Mouse (Mus musculus): Measurements from ENCODE around the gene Mast1. TPM values are rescaled to one million over a fixed set of nuclear protein-coding genes. Genes with fewer than 3 reads are reported as not detected.

The Mast1 gene
- total and polyA plus RNA-seq, 3 experiments: 0.16 to 0.27 TPM; not detected in 1

DNA sequence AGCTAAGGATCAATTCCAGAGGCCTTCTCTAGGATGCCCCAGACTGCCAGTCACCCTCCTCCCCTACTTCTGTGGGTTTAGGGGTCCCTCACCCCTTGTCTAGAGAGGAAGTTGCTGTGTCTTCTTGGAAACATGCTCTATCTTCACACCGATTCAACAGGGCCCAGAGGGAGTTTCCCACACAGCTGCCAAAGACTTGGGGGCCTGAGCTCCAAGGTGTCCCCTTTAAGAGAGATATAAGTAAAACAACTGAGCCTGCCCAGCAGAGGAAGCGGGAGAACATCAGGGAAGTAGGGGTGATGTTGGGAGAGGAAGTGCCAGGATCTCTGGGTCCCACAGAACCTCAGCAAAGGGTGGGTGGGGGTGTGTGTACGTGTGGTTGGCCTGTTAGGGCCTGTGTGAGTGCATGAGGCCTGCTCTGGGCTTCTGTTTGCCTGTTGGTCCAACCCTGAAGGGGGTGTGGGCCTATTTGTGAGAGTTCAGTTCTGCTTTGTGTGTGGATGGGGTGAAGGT is 45.4 kb upstream of the Mast1 start:
- H3K9me3 ChIP-seq (replicated peaks): no peaks in the 10 kb centered on the region
- H3K36me3 ChIP-seq (replicated peaks): no peaks in the 10 kb centered on the region
- ATAC-seq (ENCODE audit: extremely low read depth, insufficient number of reproducible peaks, low FRiP score, poor library complexity, severe bottlenecking) (no peak), DNase-seq (ENCODE audit: low spot score) (no peak)
- TF ChIP-seq GATA1 (IDR thresholded peaks at IDR 0.05; ENCODE audit: borderline replicate concordance, low read length) (no peak), CTCF (IDR thresholded peaks at IDR 0.05; ENCODE audit: low read depth, low read length) (no peak), TAL1 (conservative IDR thresholded peaks at IDR 0.05; ENCODE audit: low read depth, low read length) (no peak), POLR2AphosphoS5 (IDR thresholded peaks at IDR 0.05; ENCODE audit: insufficient replicate concordance, low read depth, low read length) (no peak), GATA2 (IDR thresholded peaks at IDR 0.05; ENCODE audit: borderline replicate concordance, low read depth, low read length) (no peak)
- peak overlapping the region; percentile 25; the same call in 1 of the 2 replicates for H3K4me3 ChIP-seq (ENCODE audit: low read depth, low read length)
- no peaks in the 10 kb centered on the region for H3K27me3 ChIP-seq (ENCODE audit: insufficient read depth, low read length)
- H3K4me1 ChIP-seq (ENCODE audit: insufficient read depth, low read depth, low read length): peaks cover 95% of the 10 kb centered on the region

DNA sequence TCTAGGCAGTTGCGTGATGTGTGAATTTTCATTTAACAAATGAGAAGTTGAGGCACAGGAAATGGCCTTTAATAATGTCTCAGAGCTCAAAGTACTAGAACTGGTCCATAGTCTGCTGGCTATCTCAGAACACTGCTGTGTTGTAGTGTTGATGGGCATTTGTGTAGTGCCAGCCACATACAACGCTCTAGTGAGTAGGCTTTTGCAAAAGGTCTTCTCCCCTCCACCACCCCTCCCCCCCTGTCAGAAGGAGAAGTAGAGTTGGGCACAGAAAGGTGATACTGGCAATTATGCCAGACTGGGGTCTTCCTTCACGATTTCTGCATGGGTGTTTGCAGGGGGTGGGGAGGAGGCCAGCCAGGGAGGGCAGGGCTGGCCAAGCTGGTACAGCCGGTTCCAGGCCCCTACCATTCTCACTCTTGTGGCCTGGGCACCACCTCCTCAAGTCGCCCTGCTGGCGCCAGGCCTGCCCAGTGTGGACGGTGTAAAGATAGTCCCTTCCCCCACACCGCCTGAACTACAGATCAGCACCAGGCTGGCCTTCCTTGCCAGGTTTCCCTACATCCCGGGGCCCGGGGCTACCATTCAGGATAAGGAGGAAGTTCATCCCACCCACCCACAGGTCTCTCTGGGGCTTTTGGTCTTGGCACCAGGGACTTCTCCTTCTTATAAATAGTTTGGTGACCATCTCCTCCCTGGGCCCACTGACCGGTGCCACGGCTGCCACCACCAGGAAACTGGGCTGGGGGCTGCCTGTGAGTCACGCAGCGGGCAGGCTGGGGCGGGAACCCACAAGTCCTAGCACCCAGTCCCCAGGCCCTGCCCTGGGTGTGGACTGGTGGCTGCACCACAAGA is 44.7 kb upstream of the Mast1 start:
- DNase-seq (ENCODE audit: low spot score) (peak; percentile 21), ATAC-seq (ENCODE audit: extremely low read depth, insufficient number of reproducible peaks, low FRiP score, poor library complexity, severe bottlenecking) (no peak)
- H3K36me3 ChIP-seq (replicated peaks): peaks cover 4% of the 10 kb centered on the region
- H3K9me3 ChIP-seq (replicated peaks): no peaks in the 10 kb centered on the region
- TF ChIP-seq TAL1 (conservative IDR thresholded peaks at IDR 0.05; ENCODE audit: low read depth, low read length): no peak
- no peaks in the 10 kb centered on the region for H3K27me3 ChIP-seq (ENCODE audit: insufficient read depth, low read length)
- peak overlapping the region; percentile 25; the same call in 1 of the 2 replicates for H3K4me3 ChIP-seq (ENCODE audit: low read depth, low read length)
- H3K4me1 ChIP-seq (ENCODE audit: insufficient read depth, low read depth, low read length): peaks cover 95% of the 10 kb centered on the region

DNA sequence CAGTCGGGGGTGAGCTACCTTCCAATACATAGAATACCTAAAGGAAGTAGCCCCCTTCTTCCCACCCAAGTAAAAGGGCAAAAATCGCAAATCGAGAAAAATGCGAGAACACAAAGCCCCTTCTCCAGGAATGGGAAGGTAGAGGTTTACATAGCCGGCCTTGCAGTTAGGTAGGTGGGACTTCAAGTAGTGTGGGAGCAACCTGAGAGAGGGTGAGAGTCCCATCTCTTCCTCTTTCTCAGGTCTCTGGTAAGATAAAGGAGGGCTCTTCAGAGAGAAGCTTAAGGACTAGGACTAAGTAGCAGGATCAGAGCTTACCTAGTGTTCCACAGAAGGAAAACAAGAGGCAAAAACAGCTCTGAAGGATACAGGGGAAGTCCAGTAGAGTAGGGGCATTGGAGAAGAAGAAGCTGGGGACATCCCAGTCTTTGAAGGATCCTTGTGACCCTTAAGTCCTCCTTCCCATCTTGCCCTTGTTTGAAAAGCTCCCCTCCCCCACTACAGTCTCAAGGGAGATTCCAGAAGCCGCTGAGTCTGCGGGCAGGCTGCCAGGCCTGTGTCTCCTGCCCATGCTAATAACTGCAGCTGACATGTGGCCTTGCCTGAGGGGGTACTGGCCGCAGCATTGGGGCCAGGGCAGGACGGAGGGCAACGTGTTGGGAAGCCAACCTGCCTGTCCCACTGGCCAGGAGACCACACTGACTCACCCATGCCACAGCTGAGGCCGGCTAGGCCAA is 43.6 kb upstream of the Mast1 start:
- TF ChIP-seq GATA1 (IDR thresholded peaks at IDR 0.05; ENCODE audit: borderline replicate concordance, low read length) (no peak), GATA2 (IDR thresholded peaks at IDR 0.05; ENCODE audit: borderline replicate concordance, low read depth, low read length) (no peak), POLR2AphosphoS5 (IDR thresholded peaks at IDR 0.05; ENCODE audit: insufficient replicate concordance, low read depth, low read length) (no peak), TAL1 (conservative IDR thresholded peaks at IDR 0.05; ENCODE audit: low read depth, low read length) (no peak), CTCF (IDR thresholded peaks at IDR 0.05; ENCODE audit: low read depth, low read length) (no peak)
- ATAC-seq (ENCODE audit: extremely low read depth, insufficient number of reproducible peaks, low FRiP score, poor library complexity, severe bottlenecking) (no peak), DNase-seq (ENCODE audit: low spot score) (no peak)
- peak overlapping the region; percentile 87; the same call in 1 of the 2 replicates for H3K4me3 ChIP-seq (ENCODE audit: low read depth, low read length)
- H3K9me3 ChIP-seq (replicated peaks): no peaks in the 10 kb centered on the region
- H3K36me3 ChIP-seq (replicated peaks): peaks cover 4% of the 10 kb centered on the region
- peaks cover 88% of the 10 kb centered on the region for H3K4me1 ChIP-seq (ENCODE audit: insufficient read depth, low read depth, low read length)
- no peaks in the 10 kb centered on the region for H3K27me3 ChIP-seq (ENCODE audit: insufficient read depth, low read length)

DNA sequence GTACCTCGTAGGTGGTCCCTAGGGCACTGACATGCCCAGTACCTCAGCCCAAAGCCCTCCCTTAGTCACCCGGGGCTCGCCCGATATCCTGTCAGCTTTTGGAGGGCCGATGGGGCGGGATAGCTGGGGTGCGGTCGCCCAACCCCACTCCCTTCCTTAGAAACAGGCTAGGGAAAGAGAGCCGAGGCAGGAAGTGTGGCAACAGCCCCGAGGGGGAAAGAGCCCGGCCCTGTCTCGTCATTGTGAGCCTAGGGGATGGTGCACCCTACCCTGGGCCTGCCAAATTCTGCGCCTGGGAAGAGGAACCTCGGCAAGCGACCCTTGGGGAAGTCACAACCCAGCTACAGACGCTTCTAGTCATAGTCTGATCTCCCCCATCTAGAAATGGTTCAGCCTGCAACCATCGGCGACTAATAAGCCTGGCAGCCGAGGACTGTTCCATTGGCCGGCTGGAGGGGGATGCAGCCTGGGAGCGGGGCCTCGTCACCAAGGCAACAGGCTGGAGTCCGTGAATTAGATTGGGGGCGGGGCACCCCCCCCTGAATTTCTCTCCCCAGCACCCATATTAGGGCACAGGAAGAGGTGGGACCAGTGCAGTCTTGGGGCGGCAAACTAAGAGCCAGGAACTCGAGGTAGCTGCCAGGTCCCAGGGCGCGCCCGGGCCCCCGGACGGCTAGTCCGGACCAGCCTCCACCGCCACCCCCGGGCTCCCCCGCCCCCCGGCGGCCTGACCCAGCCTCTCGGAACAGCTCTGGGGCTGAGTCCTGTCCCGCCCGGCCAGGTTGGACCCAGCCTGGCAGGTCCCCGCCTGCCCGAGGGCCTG is 42.7 kb upstream of the Mast1 start:
- no peaks in the 10 kb centered on the region for H3K9me3 ChIP-seq (replicated peaks)
- peak; percentile 40 for ATAC-seq (ENCODE audit: extremely low read depth, insufficient number of reproducible peaks, low FRiP score, poor library complexity, severe bottlenecking)
- DNase-seq (ENCODE audit: low spot score): peak; percentile 81
- peaks cover 4% of the 10 kb centered on the region for H3K36me3 ChIP-seq (replicated peaks)
- no peaks in the 10 kb centered on the region for H3K27me3 ChIP-seq (ENCODE audit: insufficient read depth, low read length)
- H3K4me3 ChIP-seq (ENCODE audit: low read depth, low read length): peak overlapping the region; percentile 87
- peaks cover 88% of the 10 kb centered on the region for H3K4me1 ChIP-seq (ENCODE audit: insufficient read depth, low read depth, low read length)
- no peak for TF ChIP-seq GATA1 (IDR thresholded peaks at IDR 0.05; ENCODE audit: borderline replicate concordance, low read length)
- no peak for TF ChIP-seq GATA2 (IDR thresholded peaks at IDR 0.05; ENCODE audit: borderline replicate concordance, low read depth, low read length)
- TF ChIP-seq TAL1 (conservative IDR thresholded peaks at IDR 0.05; ENCODE audit: low read depth, low read length): no peak
- TF ChIP-seq CTCF (IDR thresholded peaks at IDR 0.05; ENCODE audit: low read depth, low read length): no peak
- TF ChIP-seq POLR2AphosphoS5 (IDR thresholded peaks at IDR 0.05; ENCODE audit: insufficient replicate concordance, low read depth, low read length): no peak

DNA sequence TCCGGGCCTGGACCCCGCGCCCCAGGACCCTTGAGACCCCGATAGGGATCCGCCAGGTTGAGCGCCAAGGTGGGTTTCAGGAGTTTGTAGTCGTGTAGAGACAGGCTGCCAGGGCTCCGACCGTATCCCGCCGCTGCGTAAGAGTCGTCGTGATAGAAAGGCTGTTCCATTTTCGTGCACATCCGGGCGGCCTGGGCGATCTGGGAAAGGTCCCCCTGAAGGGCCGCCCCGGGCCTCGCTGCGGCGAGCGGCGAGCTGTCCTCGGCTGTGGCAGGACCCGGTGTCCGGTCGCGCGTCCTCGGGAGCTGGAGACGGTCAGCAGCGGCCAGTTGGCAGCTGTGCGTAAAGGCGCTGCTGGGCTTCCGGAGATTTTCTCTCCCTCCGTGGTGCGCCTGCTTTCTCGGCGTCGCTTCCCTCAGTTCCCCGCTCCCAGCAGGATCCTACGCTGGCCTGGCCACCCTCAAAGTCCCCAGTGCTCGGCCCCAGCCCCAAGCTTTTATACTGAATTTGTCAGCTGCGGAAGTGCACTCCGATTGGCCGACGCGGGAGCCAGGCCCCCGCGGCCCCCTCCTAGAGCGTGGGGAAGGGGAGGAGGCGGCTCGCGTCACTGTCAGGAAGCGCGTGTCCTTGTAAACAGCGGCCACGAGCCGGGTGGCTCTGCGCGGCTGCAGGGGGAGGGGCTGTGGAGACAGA is 41.2 kb upstream of the Mast1 start, which contains the start of gene Junb:
TSS of gene Junb (minus strand) at position 471 of the 693 bp plus-strand sequence.
- H3K4me3 ChIP-seq (ENCODE audit: low read depth, low read length): peak within 1 kb of the TSS; percentile 87
- peaks cover 10% of the 10 kb centered on the region for H3K36me3 ChIP-seq (replicated peaks)
- H3K4me1 ChIP-seq (ENCODE audit: insufficient read depth, low read depth, low read length): peaks cover 86% of the 10 kb centered on the region
- ATAC-seq (ENCODE audit: extremely low read depth, insufficient number of reproducible peaks, low FRiP score, poor library complexity, severe bottlenecking): peak; percentile 47
- DNase-seq (ENCODE audit: low spot score): peak; percentile 96
- TF ChIP-seq POLR2AphosphoS5 (IDR thresholded peaks at IDR 0.05; ENCODE audit: insufficient replicate concordance, low read depth, low read length) (peak; percentile 97), CTCF (IDR thresholded peaks at IDR 0.05; ENCODE audit: low read depth, low read length) (no peak), GATA1 (IDR thresholded peaks at IDR 0.05; ENCODE audit: borderline replicate concordance, low read length) (no peak)
- H3K9me3 ChIP-seq (replicated peaks): no peaks in the 10 kb centered on the region
- H3K27me3 ChIP-seq (ENCODE audit: insufficient read depth, low read length): no peaks in the 10 kb centered on the region

All from G1E (cell line).